Mouse (Mus musculus) CH12.LX (cell line): ENCODE measurements around the gene Cdk14. TPM values are rescaled to one million over a fixed set of nuclear protein-coding genes. Genes with fewer than 3 reads are reported as not detected.

ENCODE experiments used
- DNase-seq: peaks from one replicate; pipeline ENCODE4 v3.0.0-alpha.2; 2013; ENCODE audit errors: extremely low read depth
- H3K27ac ChIP-seq: 2 replicates; pipeline ENCODE4 v1.5.1; 2012; ENCODE audit warnings: low read depth, mild to moderate bottlenecking, control low read depth, moderate library complexity; ENCODE audit not compliant: insufficient read depth
- H3K27me3 ChIP-seq: replicated peaks from 2 replicates; pipeline ENCODE3; 2012; ENCODE audit warnings: inconsistent platforms
- H3K36me3 ChIP-seq, 2 experiments: replicated peaks in 1 of 2; 2 replicates each; pipeline versions ENCODE3 to v1.6.1; 2012; ENCODE audit warnings: inconsistent platforms in 1 of 2, low read length in 1 of 2, mild to moderate bottlenecking in 1 of 2, mixed read lengths in 1 of 2, moderate library complexity in 1 of 2; ENCODE audit not compliant: control insufficient read depth in 1 of 2, insufficient read depth in 1 of 2
- H3K4me1 ChIP-seq, 2 experiments: 2 replicates each; pipeline ENCODE4 v1.6.1; 2012; ENCODE audit warnings: inconsistent platforms in 1 of 2, moderate library complexity in 1 of 2; ENCODE audit not compliant: insufficient read depth in 2 of 2, control insufficient read depth in 1 of 2
- H3K4me2 ChIP-seq: 2 replicates; pipeline ENCODE4 v1.6.1; 2012; ENCODE audit warnings: low read depth, mild to moderate bottlenecking, control low read depth; ENCODE audit not compliant: poor library complexity, insufficient read depth, severe bottlenecking
- H3K4me3 ChIP-seq, 3 experiments: fragments of 150-350 bp in 1 of 3; sonication (generic) in 1 of 3; replicated peaks in 1 of 3; 2 replicates each; pipeline versions ENCODE3 to v1.5.1; 2011 to 2012; ENCODE audit warnings: low read depth in 2 of 3, low read length in 2 of 3, mild to moderate bottlenecking in 2 of 3, moderate library complexity in 2 of 3, control low read depth in 1 of 3, improper control_type of control experiment in 1 of 3, inconsistent platforms in 1 of 3, mixed read lengths in 1 of 3; ENCODE audit not compliant: poor library complexity in 1 of 3
- H3K79me2 ChIP-seq: replicated peaks from 2 replicates; pipeline ENCODE4 v1.6.1; 2012; ENCODE audit warnings: mild to moderate bottlenecking, moderate library complexity; ENCODE audit not compliant: control insufficient read depth, poor library complexity, insufficient read depth, severe bottlenecking; ENCODE audit errors: extremely low read depth
- H3K9ac ChIP-seq: 2 replicates; pipeline ENCODE4 v1.6.1; 2012; ENCODE audit warnings: low read depth, mild to moderate bottlenecking, control low read depth, moderate library complexity; ENCODE audit not compliant: insufficient read depth
- H3K9me3 ChIP-seq: replicated peaks from 2 replicates; pipeline ENCODE3; 2012; ENCODE audit warnings: low read length, inconsistent platforms, mixed read lengths
- E2F4 ChIP-seq: IDR thresholded peaks from 2 replicates; pipeline ENCODE4 v1.6.1; 2011; ENCODE audit warnings: low read depth, low read length, improper control_type of control experiment; ENCODE audit not compliant: insufficient replicate concordance
- HCFC1 ChIP-seq: IDR thresholded peaks from 2 replicates; pipeline ENCODE4 v1.6.1; 2012; ENCODE audit warnings: low read depth, mild to moderate bottlenecking, inconsistent platforms, low read length, improper control_type of control experiment
- JUN ChIP-seq: IDR thresholded peaks from 2 replicates; pipeline ENCODE4 v1.6.1; 2011; ENCODE audit warnings: low read depth, mild to moderate bottlenecking, low read length, improper control_type of control experiment, moderate library complexity; ENCODE audit not compliant: insufficient read depth
- JUND ChIP-seq: conservative IDR thresholded peaks from 2 replicates; pipeline ENCODE4 v1.6.1; 2011; ENCODE audit warnings: low read depth, low read length, improper control_type of control experiment
- MAFK ChIP-seq: IDR thresholded peaks from 2 replicates; pipeline ENCODE4 v1.6.1; 2011; ENCODE audit warnings: low read length, improper control_type of control experiment; ENCODE audit not compliant: insufficient replicate concordance
- MAX ChIP-seq: IDR thresholded peaks from 2 replicates; pipeline ENCODE4 v1.6.1; 2011; ENCODE audit warnings: low read length, improper control_type of control experiment
- MYC ChIP-seq: IDR thresholded peaks from 2 replicates; pipeline ENCODE4 v1.6.1; 2011; ENCODE audit warnings: low read depth, mild to moderate bottlenecking, improper control_type of control experiment, low read length
- NRF1 ChIP-seq: IDR thresholded peaks from 2 replicates; pipeline ENCODE4 v1.6.1; 2014; ENCODE audit warnings: low read depth, mild to moderate bottlenecking, inconsistent platforms, low read length, improper control_type of control experiment, moderate library complexity
- POLR2AphosphoS2 ChIP-seq: IDR thresholded peaks from 2 replicates; pipeline ENCODE4 v1.6.1; 2011; ENCODE audit warnings: low read depth, low read length, improper control_type of control experiment
- RAD21 ChIP-seq: IDR thresholded peaks from 2 replicates; pipeline ENCODE4 v1.6.1; 2011; ENCODE audit warnings: low read depth, mild to moderate bottlenecking, low read length, improper control_type of control experiment, moderate library complexity
- SIN3A ChIP-seq: IDR thresholded peaks from 2 replicates; pipeline ENCODE4 v1.6.1; 2012; ENCODE audit warnings: low read length, improper control_type of control experiment, inconsistent platforms
- TCF12 ChIP-seq: IDR thresholded peaks from 2 replicates; pipeline ENCODE4 v1.6.1; 2014; ENCODE audit warnings: low read depth, mild to moderate bottlenecking, inconsistent platforms, low read length, improper control_type of control experiment
- UBTF ChIP-seq: IDR thresholded peaks from 2 replicates; pipeline ENCODE4 v1.6.1; 2012; ENCODE audit warnings: low read depth, mild to moderate bottlenecking, inconsistent platforms, low read length, improper control_type of control experiment, moderate library complexity
- ZMIZ1 ChIP-seq: IDR thresholded peaks from 2 replicates; pipeline ENCODE4 v1.6.1; 2012; ENCODE audit warnings: low read depth, mild to moderate bottlenecking, inconsistent platforms, low read length, improper control_type of control experiment
- dilution Hi-C: fragments of 300-500 bp; cut with MboI; formaldehyde crosslinking; loops from 2 replicates; pipeline ENCODE4 v1.14.3; 2020; ENCODE audit warnings: low sequenced_read_pairs; ENCODE audit not compliant: extremely low pct_unique_long_range_greater_than_20kb, extremely low pct_ligation_motif_present
- in situ Hi-C: fragments of 300-500 bp; cut with MboI; formaldehyde crosslinking; loops from 3 replicates; pipeline ENCODE4 v1.14.3; 2019; ENCODE audit warnings: low sequenced_read_pairs, low pct_ligation_motif_present, low pct_unique_long_range_greater_than_20kb, mixed read lengths
- polyA plus RNA-seq: library from polyadenylated mRNA; unstranded; fragments of >175 nt; gene quantifications from 2 replicates; pipeline ENCODE4 v1.2.1, GENCODE M21; 2012; ENCODE audit warnings: low read depth; ENCODE audit not compliant: insufficient read length
- total RNA-seq, 2 experiments: library from RNA; depleted of rRNA; stranded (reverse); fragments of 300-350 nt in 1 of 2; fragments of >200 nt in 1 of 2; gene quantifications; 2 replicates each; pipeline ENCODE4 v1.2.3; 2012 to 2014

Gene Cdk14
- total and polyA plus RNA-seq, 3 experiments: 3.7 to 12.0 (median 8.9) TPM

DNA sequence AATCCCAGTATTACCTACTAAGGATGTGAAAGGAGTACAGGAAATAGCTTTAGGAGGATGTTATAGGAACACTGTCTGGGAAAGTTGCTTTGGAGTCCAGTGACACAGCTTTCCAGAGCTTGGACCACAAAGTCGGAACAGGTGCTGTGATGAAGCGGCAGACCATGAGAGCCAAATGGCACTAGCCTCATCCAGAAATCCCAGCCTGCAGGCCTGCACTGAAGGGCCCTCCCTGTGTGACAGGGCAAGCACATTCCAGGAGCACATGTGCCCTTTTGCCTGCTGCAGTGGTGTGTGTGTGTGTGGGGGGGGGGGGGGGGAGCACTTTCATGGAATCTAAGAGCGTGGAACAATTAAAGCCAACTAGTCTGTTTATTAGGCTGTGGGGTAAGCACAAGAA is 47.8 kb downstream of the Cdk14 start:
- H3K9ac ChIP-seq: no peak overlapping the region
- no peak overlapping the region for H3K4me3 ChIP-seq
- in situ Hi-C loops (loop anchor here (25.0 kb wide), 1 partner anchor 410 kb away; no protein-coding TSS in a partner anchor), dilution Hi-C loops (no loop called here)
- no peak overlapping the region for H3K4me2 ChIP-seq
- DNase-seq: no peak
- peaks cover 6 to 56% of the 10 kb centered on the region in 2 experiments for H3K4me1 ChIP-seq
- peaks cover 6% of the 10 kb centered on the region for H3K9me3 ChIP-seq
- TF ChIP-seq SIN3A: no peak
- TF ChIP-seq HCFC1: no peak
- no peak for TF ChIP-seq TCF12
- TF ChIP-seq UBTF: no peak
- no peak overlapping the region for H3K27ac ChIP-seq
- H3K27me3 ChIP-seq: no peaks in the 10 kb centered on the region
- H3K79me2 ChIP-seq: peaks cover 8% of the 10 kb centered on the region
- H3K36me3 ChIP-seq: peaks cover 0 to 11% of the 10 kb centered on the region in 2 experiments

DNA sequence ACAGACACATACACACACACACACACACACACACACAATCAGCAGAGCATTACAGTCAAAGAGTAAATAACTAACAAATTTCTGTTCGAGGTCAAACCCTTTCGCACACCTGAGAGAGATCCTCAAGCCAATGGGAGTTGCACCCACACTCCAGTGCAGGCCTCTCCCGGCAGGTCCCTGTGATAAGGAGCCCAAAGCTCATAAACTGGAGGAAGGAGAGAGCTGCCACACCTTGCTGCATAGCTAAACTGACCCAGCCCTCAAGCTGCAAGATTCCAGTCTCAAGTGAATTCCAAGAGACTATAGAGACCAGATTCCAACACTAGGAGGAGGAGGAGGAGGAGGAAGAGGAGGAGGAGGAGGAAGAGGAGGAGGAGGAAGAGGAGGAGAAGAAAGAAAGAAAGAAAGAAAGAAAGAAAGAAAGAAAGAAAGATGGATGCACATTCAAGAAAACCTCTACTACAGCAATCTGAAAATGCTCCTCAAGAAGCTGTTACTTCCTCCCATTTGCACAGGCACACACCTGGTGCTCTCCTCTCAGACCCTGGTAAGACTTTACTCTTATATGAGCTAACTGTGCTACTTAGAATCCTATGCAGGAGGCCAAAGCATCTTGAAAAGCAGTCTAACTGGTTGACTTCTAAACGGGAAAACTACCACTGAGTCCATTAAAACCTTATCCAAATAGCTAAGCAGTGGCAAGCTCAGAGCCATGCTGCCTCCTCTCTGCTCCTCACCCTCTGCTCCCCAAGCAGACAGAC is 49.6 kb downstream of the Cdk14 start:
- in situ Hi-C loops: loop anchor here (25.0 kb wide), 1 partner anchor 408 kb away; no protein-coding TSS in a partner anchor
- TF ChIP-seq MYC (no peak), MAFK (no peak), JUND (no peak), POLR2AphosphoS2 (no peak), NRF1 (no peak), MAX (no peak), E2F4 (no peak), HCFC1 (no peak), RAD21 (no peak), JUN (no peak), ZMIZ1 (no peak)

More for the DNA sequence above, 49.6 kb downstream of the Cdk14 start:
- H3K9ac ChIP-seq: no peak overlapping the region
- no peaks in the 10 kb centered on the region for H3K27me3 ChIP-seq
- no peak overlapping the region for H3K4me2 ChIP-seq
- H3K4me3 ChIP-seq: no peak overlapping the region
- no peaks in the 10 kb centered on the region; the same call in none of the 2 replicates for H3K79me2 ChIP-seq
- H3K9me3 ChIP-seq: no peaks in the 10 kb centered on the region
- H3K36me3 ChIP-seq: peaks cover 0 to 10% of the 10 kb centered on the region in 2 experiments
- no peak overlapping the region for H3K27ac ChIP-seq
- dilution Hi-C loops: no loop called here
- peaks cover 6 to 69% of the 10 kb centered on the region in 2 experiments for H3K4me1 ChIP-seq
- DNase-seq: no peak
